Mouse (Mus musculus) E14TG2a.4 (cell line): Measurements from ENCODE around the gene Ide.

Experiments
- CTCF ChIP-seq: conservative IDR thresholded peaks from 2 replicates; pipeline ENCODE4 v1.5.1; 2014; ENCODE audit warnings: low read length
- NANOG ChIP-seq: IDR thresholded peaks from 2 replicates; pipeline ENCODE4 v1.6.1; 2014; ENCODE audit warnings: borderline replicate concordance, low read length, mixed read lengths

GRCm38 (mm10) chr19:37238651-37239050, 99.0 kb downstream of the Ide start:
- TF ChIP-seq CTCF (no peak), NANOG (no peak)
